12 mouse cellular contexts compared by ENCODE assay signal in the genomic region with DNA sequence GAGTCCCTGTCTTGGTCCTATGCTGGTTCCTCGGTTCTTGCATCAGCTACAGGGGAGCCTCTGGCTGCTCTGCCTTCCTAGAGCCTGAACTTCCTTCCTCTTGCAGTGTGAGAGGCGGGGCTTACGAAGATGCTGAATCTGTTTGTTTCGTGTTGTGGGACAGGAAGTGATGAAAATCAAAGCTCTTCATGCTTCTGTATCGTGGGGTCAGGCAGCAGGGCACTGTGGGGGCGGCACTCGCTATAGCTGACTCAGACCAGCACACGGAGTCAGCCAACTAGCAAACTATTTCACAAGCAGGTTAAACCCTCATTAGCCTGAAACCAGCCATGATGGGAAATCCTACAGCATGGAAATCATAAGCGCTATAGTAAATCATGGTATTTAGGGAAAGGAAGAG.
DNase-seq lines count a peak whose midpoint lies in the region; ATAC-seq and TF ChIP-seq lines count a peak whose summit lies in the region.
"Had no signal": no experiment of that assay in that cellular context is flagged by ENCODE, and none has a peak within 500 bp of the region (broad histone marks: within the 10 kb centered on the region; RNA-seq: fewer than 3 reads in every experiment).

No protein-coding gene starts in this region.

- H3K4me1 ChIP-seq in kidney, postnatal 0 days (replicated peaks; ENCODE audit: insufficient read depth, low read length), result no peaks in the 10 kb centered on the region
- H3K4me1 ChIP-seq: embryonic facial prominence, embryonic 15.5 days had no signal

- intact Hi-C loops in left cerebral cortex, postnatal 4 days (cut with DNase I), result no loop called here

- no peaks in the 10 kb centered on the region for H3K36me3 ChIP-seq in kidney, postnatal 0 days (ENCODE audit: insufficient read depth, low read length)
- H3K36me3 ChIP-seq: embryonic facial prominence, embryonic 15.5 days; limb, embryonic 12.5 days had no signal

- 57% methylated on average over 9 of the region's 9 CpGs for WGBS in kidney, postnatal 0 days

- peak; percentile 24 for DNase-seq in adrenal gland, adult 2 months
- DNase-seq in adrenal gland, postnatal 25 days, result no peak
- peak; percentile 40 for DNase-seq in kidney, postnatal 0 days (ENCODE audit: low spot score)
- no peak for DNase-seq in kidney, adult 8-10 months
- peak; percentile 77 for DNase-seq in 3T3-L1 (ENCODE audit: low read depth, low spot score)
- peak; percentile 28 to 51 for DNase-seq in kidney, postnatal 4 days
- no peak for DNase-seq in left cerebral cortex, postnatal 4 days
- DNase-seq: cerebellum, postnatal 14 days had no signal

- ATAC-seq in kidney, postnatal 0 days (replicated peaks; ENCODE audit: low FRiP score, low read depth), result peak; percentile 57; the same call in 1 of the 2 replicates
- ATAC-seq in inflammation-experienced regulatory T-cells, adult 6 months, result no peak

- no peak overlapping the region for H3K4me3 ChIP-seq in kidney, postnatal 0 days (replicated peaks; ENCODE audit: low read depth, low read length)
- H3K4me3 ChIP-seq: embryonic facial prominence, embryonic 15.5 days; limb, embryonic 12.5 days had no signal

- no peak overlapping the region for H3K4me2 ChIP-seq in kidney, postnatal 0 days (ENCODE audit: low read length)
- H3K4me2 ChIP-seq: embryonic facial prominence, embryonic 15.5 days; limb, embryonic 12.5 days; midbrain, embryonic 11.5 days had no signal

- no peaks in the 10 kb centered on the region for H3K9me3 ChIP-seq in kidney, postnatal 0 days (replicated peaks; ENCODE audit: low read length)
- H3K9me3 ChIP-seq: embryonic facial prominence, embryonic 15.5 days; limb, embryonic 12.5 days had no signal

- no peak overlapping the region for H3K27ac ChIP-seq in kidney, postnatal 0 days
- H3K27ac ChIP-seq: embryonic facial prominence, embryonic 15.5 days; limb, embryonic 12.5 days had no signal

- H3K27me3 ChIP-seq in kidney, postnatal 0 days (ENCODE audit: insufficient read depth, low read length), result no peaks in the 10 kb centered on the region
- H3K27me3 ChIP-seq: embryonic facial prominence, embryonic 15.5 days; limb, embryonic 12.5 days had no signal

- H3K9ac ChIP-seq in kidney, postnatal 0 days (ENCODE audit: low read depth, low read length), result no peak overlapping the region
- H3K9ac ChIP-seq: embryonic facial prominence, embryonic 15.5 days; limb, embryonic 12.5 days had no signal

- no peak for TF ChIP-seq CTCF in kidney, postnatal 0 days (IDR thresholded peaks at IDR 0.05; ENCODE audit: low read depth)

Comparison
In these comparisons a context has a peak if more than half of its experiments do, and no peak if none do; other contexts are left out.
1. DNase-seq: peak in adrenal gland, adult 2 months (single experiment), kidney, postnatal 0 days (single experiment), 3T3-L1 (single experiment) and kidney, postnatal 4 days (2 of 2); none in adrenal gland, postnatal 25 days (single experiment), kidney, adult 8-10 months (0 of 2) and left cerebral cortex, postnatal 4 days (single experiment).